Mouse (Mus musculus): ENCODE measurements around the gene Tmem186. TPM values are rescaled to one million over a fixed set of nuclear protein-coding genes. Genes with fewer than 3 reads are reported as not detected.

The Tmem186 gene
- 10 to 100 TPM in 7 of 26 experiments, 1 to 10 TPM in 19; 2.6 to 20.7 (median 7.3) TPM for total RNA-seq (2018; cell fraction: chromatin; rRNA removed)
- total RNA-seq (2018; cell fraction: cytosol; rRNA removed): 1 to 10 TPM; 2.1 to 8.1 (median 5.3) TPM
- 10 to 100 TPM in 10 of 26 experiments, 1 to 10 TPM in 16; 3.2 to 26.5 (median 7.3) TPM for total RNA-seq (2018; cell fraction: nucleus; rRNA removed)
- polyA plus RNA-seq (2018): 6.0 to 8.8 TPM (median 7.0 TPM) in 3 replicates

DNA sequence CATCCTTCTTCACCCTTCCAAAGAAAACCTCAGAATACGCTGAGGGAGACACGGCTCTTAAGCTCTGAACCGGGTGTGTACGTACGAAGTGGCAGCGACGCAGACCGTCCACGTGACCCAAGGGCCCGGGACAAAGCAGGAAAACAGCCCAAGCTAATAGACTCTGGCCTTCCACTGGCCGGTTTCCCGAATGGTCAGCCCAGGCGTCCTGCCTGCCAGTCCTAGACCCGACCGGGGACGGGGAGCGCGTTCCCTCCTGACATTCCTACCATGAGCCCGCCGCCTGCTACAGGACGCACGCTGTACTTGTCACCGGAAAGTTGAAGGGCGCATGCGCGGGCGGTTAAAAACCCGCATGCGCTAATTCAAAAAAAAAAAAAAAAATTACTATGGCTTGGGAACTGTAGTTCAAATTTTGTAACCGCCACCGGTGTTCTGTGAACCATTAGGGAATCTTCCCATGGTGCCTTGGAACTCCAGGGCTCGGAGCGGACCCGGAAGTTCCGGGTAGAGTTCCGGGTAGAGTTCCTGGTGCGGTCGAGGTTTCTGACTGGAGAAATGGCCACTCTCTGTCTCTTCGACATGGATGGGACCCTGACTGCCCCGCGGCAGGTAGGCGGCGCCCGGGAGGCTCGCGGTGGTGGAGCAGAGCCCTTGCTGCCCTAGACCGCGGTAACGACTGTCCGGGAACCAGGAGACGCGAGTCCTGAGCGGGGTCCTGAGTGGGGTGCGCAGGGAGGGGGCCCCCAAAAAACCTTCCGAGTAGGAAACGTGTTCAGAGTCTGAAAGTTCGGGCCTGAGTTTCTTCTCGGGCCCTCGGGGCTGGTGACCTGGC lies at the start of gene Tmem186, which contains the start of gene Pmm2:
Gene Tmem186, minus strand, starts transcription at position 496 of the 835 bp plus-strand sequence.
Gene Pmm2, plus strand, starts transcription at position 458 of the 835 bp plus-strand sequence.
- 2% methylated on average over 59 of the region's 59 CpGs for WGBS (ENCODE audit: missing documents)
- Histone ChIP-seq H3K27ac (peak within 1 kb of the TSS; percentile 86), H3K79me2 (ENCODE audit: inconsistent target) (peaks cover 93% of the 10 kb centered on the region), H3K36me3 (ENCODE audit: inconsistent target) (peaks cover 14% of the 10 kb centered on the region; the same call in 1 of the 2 replicates), H3K4me3 (ENCODE audit: inconsistent target) (peak within 1 kb of the TSS; percentile 83)

DNA sequence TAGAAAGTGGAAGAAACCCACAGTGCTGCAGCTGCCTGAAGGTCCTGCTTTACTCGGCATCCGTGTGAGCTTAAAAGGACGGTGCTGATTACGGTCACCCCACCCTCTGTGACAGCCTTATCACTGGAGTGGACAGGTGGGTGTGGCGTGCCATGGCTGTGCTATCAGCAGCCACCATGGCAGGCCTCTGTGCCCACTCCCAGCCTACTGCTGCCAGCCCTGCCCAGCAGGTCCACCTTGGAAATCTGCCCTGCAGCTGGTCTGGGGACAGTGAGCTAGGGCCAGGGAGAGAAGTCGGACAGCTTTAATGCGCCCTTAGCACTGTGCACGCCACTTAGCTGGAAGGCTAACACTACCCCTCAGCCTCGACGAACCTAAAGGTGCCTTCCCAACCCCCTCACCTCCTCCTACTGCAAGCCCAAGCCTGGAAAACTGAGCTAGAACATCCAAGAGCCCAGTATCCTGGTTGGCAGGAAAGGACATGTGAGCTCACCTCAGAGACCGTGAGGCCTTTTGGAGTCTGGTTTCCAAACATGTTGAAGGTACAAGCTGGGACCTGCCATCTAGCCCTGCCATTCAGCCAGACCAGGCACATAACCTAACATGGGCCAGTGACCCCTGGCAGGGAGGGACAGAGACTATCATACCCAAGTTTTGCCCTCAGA lies 49.5 kb upstream of the Tmem186 start:
- WGBS (ENCODE audit: missing documents): 93% methylated on average over 11 of the region's 11 CpGs
- no peak overlapping the region for H3K4me3 ChIP-seq (ENCODE audit: inconsistent target)
- H3K27ac ChIP-seq: no peak overlapping the region
- no peaks in the 10 kb centered on the region for H3K79me2 ChIP-seq (ENCODE audit: inconsistent target)
- peaks cover 33% of the 10 kb centered on the region for H3K36me3 ChIP-seq (ENCODE audit: inconsistent target)

DNA sequence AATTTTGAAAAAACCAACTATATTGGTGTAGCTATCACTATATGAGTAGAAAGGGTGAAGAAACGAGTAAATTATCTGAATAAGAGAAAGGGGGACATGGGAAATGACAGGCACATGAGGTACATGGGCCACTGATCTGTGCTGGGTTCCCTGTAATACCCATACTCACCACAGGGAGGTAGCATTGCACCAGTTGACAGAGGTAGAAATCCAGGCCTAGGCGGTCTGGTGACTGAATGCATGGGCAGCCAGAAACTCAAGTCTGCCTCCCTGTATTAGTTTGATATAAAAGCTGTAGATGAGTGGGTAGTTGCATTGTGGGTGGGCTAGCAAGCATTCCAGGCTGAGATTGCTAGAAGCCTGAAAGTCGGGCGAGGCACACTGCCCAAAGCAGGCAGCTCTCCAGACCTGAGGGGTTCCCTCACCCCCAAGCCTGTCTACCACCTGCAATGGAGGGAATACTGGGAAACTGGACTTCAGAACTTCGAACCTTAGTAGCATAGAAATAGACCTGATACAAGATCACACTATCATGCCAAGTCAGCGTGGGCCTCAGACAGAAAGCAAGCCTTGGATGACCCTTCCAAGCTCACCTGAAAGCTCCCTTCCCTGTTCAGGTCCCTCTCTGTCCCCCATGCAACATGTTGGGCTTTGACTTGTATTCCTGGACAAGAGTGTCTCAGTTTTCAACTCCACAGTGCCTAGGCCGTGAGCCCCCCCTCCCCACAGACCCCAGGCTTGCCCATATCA lies 48.8 kb upstream of the Tmem186 start:
- Histone ChIP-seq H3K4me3 (ENCODE audit: inconsistent target) (no peak overlapping the region), H3K27ac (no peak overlapping the region), H3K36me3 (ENCODE audit: inconsistent target) (peaks cover 26% of the 10 kb centered on the region), H3K79me2 (ENCODE audit: inconsistent target) (no peaks in the 10 kb centered on the region)
- WGBS (ENCODE audit: missing documents): 81% methylated on average over 6 of the region's 7 CpGs

DNA sequence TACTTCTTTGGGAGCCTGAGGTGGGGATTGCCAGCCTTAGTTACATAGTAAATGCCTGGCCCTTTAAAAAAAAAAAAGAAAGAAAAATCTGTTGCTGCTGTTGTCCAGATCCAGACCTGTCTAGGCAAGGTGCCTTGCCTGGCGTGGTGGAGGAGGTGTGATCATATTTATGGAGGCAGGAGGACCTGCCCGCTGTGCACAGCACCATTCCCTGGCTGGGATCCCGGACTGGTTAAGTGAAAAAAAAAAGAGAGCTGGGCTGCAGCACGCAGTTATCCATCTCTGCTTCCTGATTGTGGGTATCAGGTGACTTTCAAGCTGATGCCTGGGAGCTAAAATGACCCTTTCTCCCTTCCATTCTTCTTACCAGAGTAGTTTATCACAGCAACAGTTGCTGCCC lies 47.6 kb upstream of the Tmem186 start:
- Histone ChIP-seq H3K27ac (no peak overlapping the region), H3K79me2 (ENCODE audit: inconsistent target) (no peaks in the 10 kb centered on the region), H3K4me3 (ENCODE audit: inconsistent target) (no peak overlapping the region), H3K36me3 (ENCODE audit: inconsistent target) (peaks cover 15% of the 10 kb centered on the region)
- 77% methylated on average over 4 of the region's 4 CpGs for WGBS (ENCODE audit: missing documents)

DNA sequence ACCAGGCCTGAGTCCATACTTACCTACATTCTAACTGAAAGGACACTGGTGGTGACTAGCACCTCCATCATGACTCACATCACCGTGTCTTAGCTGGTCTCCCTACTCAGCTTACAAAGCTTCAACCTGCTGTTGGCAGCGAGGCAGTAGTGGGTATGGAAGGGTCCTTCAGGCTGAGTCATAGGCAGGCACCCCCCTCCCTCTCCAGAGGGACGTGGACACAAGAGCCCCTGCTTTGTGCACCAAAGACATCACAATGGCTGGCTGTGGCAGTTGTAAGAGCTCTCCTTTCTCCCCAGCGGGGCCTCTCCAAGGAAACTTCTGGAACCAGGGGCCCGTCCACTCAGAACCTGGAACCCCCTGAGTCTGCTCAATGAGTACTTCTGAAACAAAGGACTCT lies 43.0 kb upstream of the Tmem186 start, which contains the start of gene Gm5767:
Gene Gm5767, plus strand, starts transcription at position 301 of the 400 bp plus-strand sequence.
- no peak within 1 kb of the TSS for H3K4me3 ChIP-seq (ENCODE audit: inconsistent target)
- H3K79me2 ChIP-seq (ENCODE audit: inconsistent target): no peaks in the 10 kb centered on the region
- 90% methylated on average over 5 of the region's 5 CpGs for WGBS (ENCODE audit: missing documents)
- no peak within 1 kb of the TSS for H3K27ac ChIP-seq
- no peaks in the 10 kb centered on the region for H3K36me3 ChIP-seq (ENCODE audit: inconsistent target)

DNA sequence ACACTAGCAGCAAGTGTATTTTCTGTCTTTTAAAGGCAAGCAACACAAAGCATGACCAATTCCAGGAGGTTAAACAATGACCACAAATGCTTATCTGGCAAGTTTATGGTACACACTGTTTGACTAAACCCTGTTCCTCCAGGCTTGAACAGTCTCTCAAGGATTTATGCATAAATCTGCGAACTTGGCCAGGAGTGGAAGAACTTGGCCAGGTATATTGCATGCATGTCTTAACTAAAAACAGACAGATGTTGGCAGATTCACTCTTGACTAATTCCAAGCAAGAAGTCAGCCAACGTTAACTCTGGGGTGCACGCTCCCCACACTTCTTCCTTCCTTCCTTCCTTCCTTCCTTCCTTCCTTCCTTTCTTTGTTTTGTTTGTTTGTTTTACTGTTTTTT lies 42.3 kb upstream of the Tmem186 start:
- WGBS (ENCODE audit: missing documents): 69% methylated on average over 3 of the region's 3 CpGs
- Histone ChIP-seq H3K36me3 (ENCODE audit: inconsistent target) (no peaks in the 10 kb centered on the region), H3K4me3 (ENCODE audit: inconsistent target) (no peak overlapping the region), H3K79me2 (ENCODE audit: inconsistent target) (no peaks in the 10 kb centered on the region), H3K27ac (no peak overlapping the region)

DNA sequence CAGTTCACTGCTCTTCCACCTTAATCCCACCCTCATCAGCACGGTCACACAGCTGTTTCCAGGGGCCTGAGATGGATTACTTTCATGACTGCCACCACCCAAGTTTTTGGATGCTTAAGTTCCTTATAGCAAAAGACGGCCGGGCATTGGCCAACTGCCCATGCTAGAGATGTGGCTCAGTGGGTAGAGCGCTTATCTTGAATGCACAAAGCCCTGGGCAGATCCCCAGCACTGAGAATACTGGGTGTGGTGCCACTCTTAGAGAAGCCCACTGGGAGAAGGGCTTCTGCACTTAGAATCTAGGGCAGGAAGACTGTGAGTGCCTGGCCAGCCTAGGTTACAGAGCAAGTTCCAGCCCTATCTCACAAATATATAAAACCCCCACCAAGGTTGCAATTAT lies 41.2 kb upstream of the Tmem186 start:
- WGBS (ENCODE audit: missing documents): 79% methylated on average over 4 of the region's 4 CpGs
- H3K27ac ChIP-seq: no peak overlapping the region
- no peak overlapping the region for H3K4me3 ChIP-seq (ENCODE audit: inconsistent target)
- H3K36me3 ChIP-seq (ENCODE audit: inconsistent target): no peaks in the 10 kb centered on the region
- H3K79me2 ChIP-seq (ENCODE audit: inconsistent target): no peaks in the 10 kb centered on the region

DNA sequence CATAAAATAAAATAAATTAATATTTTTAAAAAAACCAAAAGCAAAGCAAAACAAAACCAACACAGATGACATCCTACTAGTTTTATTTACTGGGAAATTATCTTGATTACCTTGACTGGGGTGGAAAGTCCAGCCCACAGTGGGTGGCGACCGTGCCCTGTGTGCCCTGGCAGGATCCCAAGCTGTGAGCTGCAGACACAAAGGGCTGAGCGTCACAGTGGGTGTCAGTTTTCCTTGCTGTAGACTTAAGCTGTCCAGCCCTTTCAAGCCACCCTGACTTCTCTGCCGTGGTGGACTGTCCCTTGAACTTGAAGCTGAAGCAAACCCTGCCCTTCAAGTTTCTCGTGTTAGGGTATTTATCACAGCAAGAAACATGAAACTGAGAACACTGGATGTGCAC lies 40.5 kb upstream of the Tmem186 start:
- H3K27ac ChIP-seq: no peak overlapping the region
- 88% methylated on average over 5 of the region's 5 CpGs for WGBS (ENCODE audit: missing documents)
- no peak overlapping the region for H3K4me3 ChIP-seq (ENCODE audit: inconsistent target)
- H3K36me3 ChIP-seq (ENCODE audit: inconsistent target): no peaks in the 10 kb centered on the region
- H3K79me2 ChIP-seq (ENCODE audit: inconsistent target): no peaks in the 10 kb centered on the region

DNA sequence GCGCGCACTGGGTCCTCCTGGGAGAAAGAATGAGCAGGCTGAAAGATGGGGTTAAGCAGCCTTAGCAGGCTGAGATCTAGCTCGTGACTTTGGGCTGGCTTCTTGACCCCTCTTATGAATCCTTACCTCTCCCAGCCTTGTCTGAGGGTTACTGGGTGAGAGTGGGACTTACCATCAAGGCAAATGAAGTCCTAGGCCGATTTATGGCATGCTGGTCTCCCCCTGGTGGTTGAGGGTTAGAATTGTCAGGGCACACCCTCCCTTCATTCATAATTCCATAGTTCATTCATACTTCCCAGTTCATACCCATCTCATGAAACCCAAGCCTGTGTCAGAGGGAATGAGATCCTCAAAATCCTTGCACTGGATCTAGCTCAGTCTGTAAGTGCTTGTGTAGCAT lies 39.3 kb upstream of the Tmem186 start:
- Histone ChIP-seq H3K27ac (no peak overlapping the region), H3K79me2 (ENCODE audit: inconsistent target) (no peaks in the 10 kb centered on the region), H3K36me3 (ENCODE audit: inconsistent target) (no peaks in the 10 kb centered on the region), H3K4me3 (ENCODE audit: inconsistent target) (no peak overlapping the region)
- WGBS (ENCODE audit: missing documents): 60% methylated on average over 4 of the region's 4 CpGs

DNA sequence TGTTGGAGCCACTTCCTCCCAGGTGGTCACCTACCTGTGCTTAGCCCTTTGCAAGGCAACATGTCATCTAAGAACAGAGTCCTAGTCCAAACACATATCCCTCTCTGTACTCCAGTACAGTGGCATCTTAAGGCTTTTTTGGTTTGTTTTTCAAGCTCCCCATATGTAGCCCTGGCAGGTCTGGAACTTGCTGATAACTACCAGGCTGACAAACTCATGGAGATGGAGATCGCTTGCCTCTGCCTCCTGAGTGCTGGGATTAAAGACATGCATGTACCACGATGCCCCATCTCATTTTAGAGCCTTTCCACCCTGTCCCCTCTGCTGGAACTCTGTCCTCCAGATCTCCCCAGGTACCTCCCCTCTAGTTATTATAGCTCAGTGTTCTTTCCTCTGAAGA lies 38.7 kb upstream of the Tmem186 start:
- no peak overlapping the region for H3K4me3 ChIP-seq (ENCODE audit: inconsistent target)
- no peak overlapping the region for H3K27ac ChIP-seq
- peaks cover under 1% of the 10 kb centered on the region; the same call in 1 of the 2 replicates for H3K79me2 ChIP-seq (ENCODE audit: inconsistent target)
- no peaks in the 10 kb centered on the region for H3K36me3 ChIP-seq (ENCODE audit: inconsistent target)
- WGBS (ENCODE audit: missing documents): 78% methylated on average over 2 of the region's 2 CpGs

DNA sequence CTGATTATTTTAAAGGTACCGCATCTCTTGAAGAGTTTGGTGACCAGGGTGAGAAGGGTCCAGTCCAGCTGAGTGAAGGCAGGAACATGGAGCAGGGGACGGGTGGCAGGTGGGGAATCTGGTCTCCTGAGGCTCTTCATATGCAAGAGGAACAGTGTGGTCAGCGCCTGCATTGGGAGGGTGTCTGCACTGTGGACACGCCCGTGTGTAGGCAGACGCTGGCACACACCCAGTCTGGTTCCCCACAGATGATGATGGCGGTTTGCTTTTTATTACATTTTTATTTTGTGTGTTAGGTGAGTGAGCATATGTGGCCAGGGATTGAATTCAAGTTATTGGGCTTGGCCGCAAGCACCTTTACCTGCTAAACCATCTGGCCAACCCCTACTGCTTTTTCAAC lies 38.0 kb upstream of the Tmem186 start:
- Histone ChIP-seq H3K4me3 (ENCODE audit: inconsistent target) (no peak overlapping the region), H3K79me2 (ENCODE audit: inconsistent target) (peaks cover 8% of the 10 kb centered on the region), H3K27ac (no peak overlapping the region), H3K36me3 (ENCODE audit: inconsistent target) (no peaks in the 10 kb centered on the region)
- 55% methylated on average over 8 of the region's 8 CpGs for WGBS (ENCODE audit: missing documents)

DNA sequence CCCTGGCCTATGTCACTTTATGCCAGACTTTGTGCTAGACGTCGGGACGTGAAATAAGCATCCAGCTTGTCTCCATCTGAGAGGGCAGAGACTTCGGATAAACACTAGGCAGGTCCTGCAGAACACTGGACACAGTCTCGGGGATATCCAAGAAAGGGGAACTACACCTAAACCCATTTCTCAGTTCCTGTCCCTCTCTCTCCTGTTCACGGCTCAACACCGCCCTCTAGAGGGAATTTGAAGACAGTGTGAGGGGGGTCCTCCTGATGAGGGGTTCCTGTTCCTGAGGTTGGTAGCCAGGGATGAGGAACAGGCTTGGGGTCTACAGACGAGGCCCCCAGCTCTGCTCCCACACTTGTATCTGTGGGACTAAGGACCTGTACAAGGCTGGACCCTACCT lies 36.7 kb upstream of the Tmem186 start:
- H3K79me2 ChIP-seq (ENCODE audit: inconsistent target): peaks cover 22% of the 10 kb centered on the region
- WGBS (ENCODE audit: missing documents): 4% methylated on average over 8 of the region's 8 CpGs
- no peak overlapping the region for H3K27ac ChIP-seq
- no peak overlapping the region for H3K4me3 ChIP-seq (ENCODE audit: inconsistent target)
- H3K36me3 ChIP-seq (ENCODE audit: inconsistent target): no peaks in the 10 kb centered on the region

DNA sequence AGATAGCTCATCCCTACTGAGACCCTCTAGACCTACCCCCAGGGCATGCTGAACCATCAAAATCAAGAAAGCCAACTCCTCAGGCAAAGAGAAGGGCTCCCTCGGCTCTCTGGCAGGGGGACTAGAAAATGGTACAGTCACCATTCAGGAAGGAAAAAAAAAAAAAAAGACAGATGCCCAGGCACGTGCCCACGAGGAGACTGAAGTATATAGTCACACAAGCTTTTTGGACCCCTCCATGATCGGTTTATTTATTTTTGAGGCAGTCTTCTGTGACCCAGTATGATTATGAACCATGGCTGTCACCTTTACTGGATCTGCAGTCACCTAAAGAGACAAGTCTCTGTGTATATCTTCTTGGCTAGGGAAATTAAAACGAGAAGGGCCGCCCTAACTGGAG lies 35.8 kb upstream of the Tmem186 start:
- Histone ChIP-seq H3K27ac (no peak overlapping the region), H3K4me3 (ENCODE audit: inconsistent target) (no peak overlapping the region), H3K79me2 (ENCODE audit: inconsistent target) (peaks cover 30% of the 10 kb centered on the region), H3K36me3 (ENCODE audit: inconsistent target) (no peaks in the 10 kb centered on the region)
- WGBS (ENCODE audit: missing documents): 35% methylated on average over 5 of the region's 6 CpGs

DNA sequence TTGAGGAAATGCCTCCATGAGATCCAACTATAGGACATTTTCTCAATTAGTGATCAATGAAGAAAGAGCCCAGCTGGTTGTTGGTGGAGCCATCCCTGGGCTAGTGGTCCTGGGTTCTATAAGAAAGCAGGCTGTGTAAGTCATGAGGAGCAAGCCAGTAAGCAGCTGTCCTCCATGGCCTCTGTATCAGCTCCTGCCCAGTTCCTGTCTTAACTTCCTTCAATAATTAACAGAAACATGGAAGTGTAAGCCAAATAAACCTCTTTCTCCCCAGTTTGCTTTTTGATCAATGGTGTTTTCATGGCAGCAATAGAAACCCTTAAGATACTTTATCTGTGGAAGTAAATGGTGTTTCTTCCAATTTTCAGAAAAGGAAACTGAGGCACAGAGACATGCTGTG lies 35.3 kb upstream of the Tmem186 start:
- Histone ChIP-seq H3K79me2 (ENCODE audit: inconsistent target) (peaks cover 35% of the 10 kb centered on the region), H3K4me3 (ENCODE audit: inconsistent target) (no peak overlapping the region), H3K36me3 (ENCODE audit: inconsistent target) (no peaks in the 10 kb centered on the region), H3K27ac (no peak overlapping the region)

Data from macrophage (primary cell).